Mouse (Mus musculus): ENCODE data around the gene Fosb. TPM values are rescaled to one million over a fixed set of nuclear protein-coding genes. Genes with fewer than 3 reads are reported as not detected.

Gene Fosb
- polyA plus RNA-seq, 1 experiment from 2014 or later: 0.07 TPM

- 11% methylated on average over 16 of the region's 16 CpGs for WGBS
- H3K4me2 ChIP-seq (replicated peaks; ENCODE audit: low read depth, low read length): peak overlapping the region; percentile 41
- H3K9ac ChIP-seq (replicated peaks; ENCODE audit: low read depth, low read length): no peak overlapping the region
- H3K4me3 ChIP-seq (ENCODE audit: low read depth, low read length): peak overlapping the region; percentile 13
- no peak overlapping the region for H3K27ac ChIP-seq (ENCODE audit: low read length)
- ATAC-seq (ENCODE audit: insufficient number of reproducible peaks, insufficient read depth, low FRiP score, low read depth): no peak
- H3K36me3 ChIP-seq (ENCODE audit: control insufficient read depth, insufficient read depth, low read length): no peaks in the 10 kb centered on the region
- peaks cover 13% of the 10 kb centered on the region for H3K4me1 ChIP-seq (ENCODE audit: control insufficient read depth, insufficient read depth, low read length)
- peaks cover 39% of the 10 kb centered on the region for H3K27me3 ChIP-seq (ENCODE audit: control insufficient read depth, insufficient read depth, low read length)
- no peaks in the 10 kb centered on the region for H3K9me3 ChIP-seq (ENCODE audit: control insufficient read depth, low read depth, low read length)
Observed at GRCm38 (mm10) chr7:19301461-19302263, 8.2 kb downstream of the Fosb start.

GRCm38 (mm10) chr7:19300501-19301421, 9.1 kb downstream of the Fosb start:
- H3K27me3 ChIP-seq (ENCODE audit: control insufficient read depth, insufficient read depth, low read length): peaks cover 30% of the 10 kb centered on the region
- peak; percentile 78 for ATAC-seq (ENCODE audit: insufficient number of reproducible peaks, insufficient read depth, low FRiP score, low read depth)
- H3K27ac ChIP-seq (ENCODE audit: low read length): no peak overlapping the region
- peak overlapping the region; percentile 34 for H3K4me3 ChIP-seq (ENCODE audit: low read depth, low read length)
- H3K4me2 ChIP-seq (replicated peaks; ENCODE audit: low read depth, low read length): peak overlapping the region; percentile 41
- H3K9me3 ChIP-seq (ENCODE audit: control insufficient read depth, low read depth, low read length): no peaks in the 10 kb centered on the region
- peaks cover 13% of the 10 kb centered on the region for H3K4me1 ChIP-seq (ENCODE audit: control insufficient read depth, insufficient read depth, low read length)
- WGBS: under 1% methylated on average over 29 of the region's 29 CpGs
- no peak overlapping the region for H3K9ac ChIP-seq (replicated peaks; ENCODE audit: low read depth, low read length)
- H3K36me3 ChIP-seq (ENCODE audit: control insufficient read depth, insufficient read depth, low read length): no peaks in the 10 kb centered on the region

GRCm38 (mm10) chr7:19299194-19299593, 10.7 kb downstream of the Fosb start:
- H3K9ac ChIP-seq (replicated peaks; ENCODE audit: low read depth, low read length): no peak overlapping the region
- WGBS: 18% methylated on average over 3 of the region's 3 CpGs
- H3K36me3 ChIP-seq (ENCODE audit: control insufficient read depth, insufficient read depth, low read length): no peaks in the 10 kb centered on the region
- H3K4me3 ChIP-seq (ENCODE audit: low read depth, low read length): no peak overlapping the region
- no peak overlapping the region for H3K27ac ChIP-seq (ENCODE audit: low read length)
- peaks cover 17% of the 10 kb centered on the region; the same call in 1 of the 2 replicates for H3K27me3 ChIP-seq (ENCODE audit: control insufficient read depth, insufficient read depth, low read length)
- ATAC-seq (ENCODE audit: insufficient number of reproducible peaks, insufficient read depth, low FRiP score, low read depth): no peak
- H3K4me2 ChIP-seq (replicated peaks; ENCODE audit: low read depth, low read length): no peak overlapping the region
- H3K4me1 ChIP-seq (ENCODE audit: control insufficient read depth, insufficient read depth, low read length): peaks cover 5% of the 10 kb centered on the region; the same call in 1 of the 2 replicates
- H3K9me3 ChIP-seq (ENCODE audit: control insufficient read depth, low read depth, low read length): no peaks in the 10 kb centered on the region

GRCm38 (mm10) chr7:19297794-19298193, 12.1 kb downstream of the Fosb start:
- Histone ChIP-seq H3K36me3 (ENCODE audit: control insufficient read depth, insufficient read depth, low read length) (no peaks in the 10 kb centered on the region), H3K27me3 (ENCODE audit: control insufficient read depth, insufficient read depth, low read length) (peaks cover 10% of the 10 kb centered on the region; the same call in 1 of the 2 replicates), H3K4me2 (replicated peaks; ENCODE audit: low read depth, low read length) (no peak overlapping the region), H3K9me3 (ENCODE audit: control insufficient read depth, low read depth, low read length) (no peaks in the 10 kb centered on the region), H3K4me3 (ENCODE audit: low read depth, low read length) (no peak overlapping the region), H3K4me1 (ENCODE audit: control insufficient read depth, insufficient read depth, low read length) (peaks cover 5% of the 10 kb centered on the region; the same call in 1 of the 2 replicates), H3K27ac (ENCODE audit: low read length) (no peak overlapping the region), H3K9ac (replicated peaks; ENCODE audit: low read depth, low read length) (no peak overlapping the region)
- 91% methylated on average over 5 of the region's 5 CpGs for WGBS
- no peak for ATAC-seq (ENCODE audit: insufficient number of reproducible peaks, insufficient read depth, low FRiP score, low read depth)

DNA sequence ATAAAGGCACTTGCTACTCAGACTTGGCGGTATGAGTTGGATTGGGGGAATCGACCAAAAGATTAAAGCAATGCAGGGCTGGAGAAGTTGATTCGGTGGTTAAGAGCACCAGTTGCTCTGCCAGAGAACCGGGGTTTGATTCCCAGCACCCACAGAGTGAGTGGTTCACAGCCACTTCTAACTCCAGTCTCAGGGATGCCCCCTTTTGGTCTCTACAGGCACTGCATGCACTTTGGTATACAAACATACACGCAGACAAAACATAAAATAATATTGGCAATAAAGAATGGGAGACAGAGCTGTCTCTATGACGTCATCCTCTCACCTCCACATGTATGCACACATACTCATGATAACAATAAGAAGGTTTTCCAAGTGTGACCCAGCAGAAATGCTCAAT, 12.8 kb downstream of the Fosb start:
- Histone ChIP-seq H3K36me3 (ENCODE audit: control insufficient read depth, insufficient read depth, low read length) (no peaks in the 10 kb centered on the region), H3K4me3 (ENCODE audit: low read depth, low read length) (no peak overlapping the region), H3K4me1 (ENCODE audit: control insufficient read depth, insufficient read depth, low read length) (peaks cover 5% of the 10 kb centered on the region; the same call in 1 of the 2 replicates), H3K4me2 (replicated peaks; ENCODE audit: low read depth, low read length) (no peak overlapping the region), H3K9me3 (ENCODE audit: control insufficient read depth, low read depth, low read length) (no peaks in the 10 kb centered on the region), H3K27me3 (ENCODE audit: control insufficient read depth, insufficient read depth, low read length) (peaks cover 4% of the 10 kb centered on the region; the same call in 1 of the 2 replicates), H3K9ac (replicated peaks; ENCODE audit: low read depth, low read length) (no peak overlapping the region), H3K27ac (ENCODE audit: low read length) (no peak overlapping the region)
- ATAC-seq (ENCODE audit: insufficient number of reproducible peaks, insufficient read depth, low FRiP score, low read depth): no peak
- 86% methylated on average over 6 of the region's 6 CpGs for whole genome bisulfite sequencing

DNA sequence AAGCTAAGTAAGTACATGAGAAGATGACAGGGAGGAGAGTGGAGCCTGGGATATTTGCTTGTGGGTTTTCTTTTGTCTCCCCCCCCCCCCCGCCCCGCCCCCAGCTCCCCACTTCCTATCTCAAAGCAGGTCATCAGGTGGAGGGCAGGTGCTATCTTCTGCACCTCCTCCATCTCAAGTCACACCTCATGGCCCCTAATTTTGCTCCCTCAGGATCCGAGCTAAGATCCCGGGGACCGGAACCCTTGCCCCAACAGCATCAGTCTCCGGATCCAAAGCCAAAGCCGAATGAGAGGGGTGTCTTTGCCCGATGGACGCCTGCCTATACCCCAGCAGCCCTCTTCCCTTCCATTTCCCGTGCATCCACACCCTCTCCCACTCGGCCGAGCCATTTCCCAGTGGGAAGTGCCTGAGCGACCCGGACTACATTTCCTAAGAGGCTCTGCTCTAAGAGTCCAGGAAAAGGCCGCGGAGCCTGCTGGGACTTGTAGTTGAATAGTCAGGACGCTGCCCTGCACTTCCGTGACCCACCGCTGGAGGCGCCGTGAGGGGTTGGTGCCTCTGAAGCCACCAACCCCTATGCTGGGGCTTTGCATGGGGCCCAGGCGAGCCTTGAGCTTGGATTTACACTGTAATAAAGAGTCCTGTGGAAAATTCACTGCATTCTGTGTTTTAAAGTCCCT, 14.2 kb downstream of the Fosb start:
- Histone ChIP-seq H3K9ac (replicated peaks; ENCODE audit: low read depth, low read length) (no peak overlapping the region), H3K27ac (ENCODE audit: low read length) (no peak overlapping the region), H3K4me2 (replicated peaks; ENCODE audit: low read depth, low read length) (peak overlapping the region; percentile 53), H3K4me1 (ENCODE audit: control insufficient read depth, insufficient read depth, low read length) (peaks cover 5% of the 10 kb centered on the region), H3K36me3 (ENCODE audit: control insufficient read depth, insufficient read depth, low read length) (no peaks in the 10 kb centered on the region), H3K9me3 (ENCODE audit: control insufficient read depth, low read depth, low read length) (no peaks in the 10 kb centered on the region), H3K4me3 (ENCODE audit: low read depth, low read length) (peak overlapping the region; percentile 20), H3K27me3 (ENCODE audit: control insufficient read depth, insufficient read depth, low read length) (no peaks in the 10 kb centered on the region)
- peak; percentile 72 for ATAC-seq (ENCODE audit: insufficient number of reproducible peaks, insufficient read depth, low FRiP score, low read depth)
- WGBS: 12% methylated on average over 21 of the region's 22 CpGs

- WGBS: 0% methylated on average over 20 of the region's 20 CpGs
- Histone ChIP-seq H3K27me3 (ENCODE audit: control insufficient read depth, insufficient read depth, low read length) (no peaks in the 10 kb centered on the region), H3K4me2 (replicated peaks; ENCODE audit: low read depth, low read length) (peak overlapping the region; percentile 63), H3K9ac (replicated peaks; ENCODE audit: low read depth, low read length) (no peak overlapping the region), H3K27ac (ENCODE audit: low read length) (peak overlapping the region; percentile 18; the same call in 1 of the 2 replicates), H3K4me3 (ENCODE audit: low read depth, low read length) (peak overlapping the region; percentile 33), H3K9me3 (ENCODE audit: control insufficient read depth, low read depth, low read length) (no peaks in the 10 kb centered on the region), H3K4me1 (ENCODE audit: control insufficient read depth, insufficient read depth, low read length) (peaks cover 5% of the 10 kb centered on the region), H3K36me3 (ENCODE audit: control insufficient read depth, insufficient read depth, low read length) (no peaks in the 10 kb centered on the region)
- no peak for ATAC-seq (ENCODE audit: insufficient number of reproducible peaks, insufficient read depth, low FRiP score, low read depth)
Observed at GRCm38 (mm10) chr7:19290969-19291596, 18.8 kb downstream of the Fosb start.

Data from stomach, embryonic 14.5 days (tissue).